Mouse (Mus musculus) natural killer cell, adult 2 months (primary cell): Measurements from ENCODE around the gene Hectd2.

Experiments used
- DNase-seq, 2 experiments: peaks; one replicate each; pipeline ENCODE4 v3.0.0; 2022; ENCODE audit warnings: low spot score in 2 of 2

The Hectd2 gene

GRCm38 (mm10) chr19:36561171-36561570, 6.7 kb downstream of the Hectd2 start:
- no peak for DNase-seq

- DNase-seq: no peak
Measured at GRCm38 (mm10) chr19:36564396-36564795, 10.0 kb downstream of the Hectd2 start.

- no peak for DNase-seq
Measured at GRCm38 (mm10) chr19:36573986-36574385, 19.5 kb downstream of the Hectd2 start.

GRCm38 (mm10) chr19:36575159-36575558, 20.7 kb downstream of the Hectd2 start:
- no peak for DNase-seq

GRCm38 (mm10) chr19:36580874-36581273, 26.4 kb downstream of the Hectd2 start:
- DNase-seq: no peak

GRCm38 (mm10) chr19:36582116-36582515, 27.7 kb downstream of the Hectd2 start:
- DNase-seq: no peak

- no peak for DNase-seq
Measured at GRCm38 (mm10) chr19:36585505-36585904, 31.1 kb downstream of the Hectd2 start.

GRCm38 (mm10) chr19:36594409-36594808, 40.0 kb downstream of the Hectd2 start:
- no peak for DNase-seq

- DNase-seq: no peak
Measured at GRCm38 (mm10) chr19:36601869-36602268, 47.4 kb downstream of the Hectd2 start.

GRCm38 (mm10) chr19:36602535-36603312, 48.3 kb downstream of the Hectd2 start:
- DNase-seq: no peak

GRCm38 (mm10) chr19:36606270-36606669, 51.8 kb downstream of the Hectd2 start:
- DNase-seq: no peak

- DNase-seq: no peak
Measured at GRCm38 (mm10) chr19:36609229-36609628, 54.8 kb downstream of the Hectd2 start.

GRCm38 (mm10) chr19:36610309-36610708, 55.9 kb downstream of the Hectd2 start:
- no peak for DNase-seq

GRCm38 (mm10) chr19:36625906-36626305, 71.5 kb downstream of the Hectd2 start:
- DNase-seq: no peak

GRCm38 (mm10) chr19:36626881-36627280, 72.4 kb downstream of the Hectd2 start:
- no peak for DNase-seq

- DNase-seq: no peak
Measured at GRCm38 (mm10) chr19:36629394-36629910, 75.0 kb downstream of the Hectd2 start.

GRCm38 (mm10) chr19:36630361-36630760, 75.9 kb downstream of the Hectd2 start:
- no peak for DNase-seq

- DNase-seq: no peak
Measured at GRCm38 (mm10) chr19:36634771-36635170, 80.3 kb downstream of the Hectd2 start.

- no peak for DNase-seq
Measured at GRCm38 (mm10) chr19:36637223-36637622, 82.8 kb downstream of the Hectd2 start.

- DNase-seq: no peak
Measured at GRCm38 (mm10) chr19:36637948-36638587, 83.6 kb downstream of the Hectd2 start.

- no peak for DNase-seq
Measured at GRCm38 (mm10) chr19:36639072-36639471, 84.6 kb downstream of the Hectd2 start.

- no peak for DNase-seq
Measured at GRCm38 (mm10) chr19:36641128-36641527, 86.7 kb downstream of the Hectd2 start.

- DNase-seq: no peak
Measured at GRCm38 (mm10) chr19:36645308-36645889, 91.0 kb downstream of the Hectd2 start.
